In genomic region chr11:3773782-3774462, GRCm38 (mm10) we compare ENCODE assay signal across 8 mouse cellular contexts.
A peak's percentile ranks its signal among the peaks of the same experiment; 100 is the strongest.
DNase-seq lines count a peak whose midpoint lies in the region; ATAC-seq and TF ChIP-seq lines count a peak whose summit lies in the region.

No protein-coding gene starts in this region.

- intact Hi-C loops in gastrocnemius, postnatal 14 days (cut with DNase I; ENCODE audit: low total_unique reads), result no loop called here

- no peak for TF ChIP-seq EP300 in stomach, postnatal 0 days (optimal IDR thresholded peaks at IDR 0.05)

- H3K27ac ChIP-seq in stomach, embryonic 14.5 days (ENCODE audit: low read length), result no peak overlapping the region
- no peak overlapping the region for H3K27ac ChIP-seq in stomach, postnatal 0 days (replicated peaks)
- no peak overlapping the region for H3K27ac ChIP-seq in limb, embryonic 12.5 days

- peak overlapping the region; percentile 47 for H3K4me2 ChIP-seq in stomach, embryonic 14.5 days (replicated peaks; ENCODE audit: low read depth, low read length)
- H3K4me2 ChIP-seq in stomach, postnatal 0 days (replicated peaks; ENCODE audit: low read depth), result no peak overlapping the region
- peak overlapping the region; percentile 57 for H3K4me2 ChIP-seq in limb, embryonic 12.5 days

- H3K4me1 ChIP-seq in stomach, embryonic 14.5 days (ENCODE audit: control insufficient read depth, insufficient read depth, low read length), result no peaks in the 10 kb centered on the region
- no peaks in the 10 kb centered on the region for H3K4me1 ChIP-seq in stomach, postnatal 0 days (replicated peaks; ENCODE audit: control insufficient read depth, insufficient read depth)
- peaks cover 8% of the 10 kb centered on the region for H3K4me1 ChIP-seq in limb, embryonic 12.5 days (replicated peaks)

- peaks cover 23% of the 10 kb centered on the region for H3K27me3 ChIP-seq in stomach, embryonic 14.5 days (ENCODE audit: control insufficient read depth, insufficient read depth, low read length)
- H3K27me3 ChIP-seq in stomach, postnatal 0 days (ENCODE audit: control insufficient read depth, insufficient read depth, low read length), result peaks cover 10% of the 10 kb centered on the region; the same call in 1 of the 2 replicates
- H3K27me3 ChIP-seq in limb, embryonic 12.5 days, result peaks cover 53% of the 10 kb centered on the region

- H3K9me3 ChIP-seq in stomach, embryonic 14.5 days (ENCODE audit: control insufficient read depth, low read depth, low read length), result no peaks in the 10 kb centered on the region
- no peaks in the 10 kb centered on the region for H3K9me3 ChIP-seq in stomach, postnatal 0 days (ENCODE audit: control insufficient read depth, low read length)
- no peaks in the 10 kb centered on the region for H3K9me3 ChIP-seq in limb, embryonic 12.5 days

- 40% methylated on average over 6 of the region's 6 CpGs for WGBS in stomach, embryonic 14.5 days
- 34% methylated on average over 6 of the region's 6 CpGs for WGBS in stomach, postnatal 0 days
- WGBS in limb, embryonic 12.5 days, result 33% methylated on average over 6 of the region's 6 CpGs

- no peaks in the 10 kb centered on the region for H3K36me3 ChIP-seq in stomach, embryonic 14.5 days (ENCODE audit: control insufficient read depth, insufficient read depth, low read length)
- H3K36me3 ChIP-seq in stomach, postnatal 0 days (ENCODE audit: control insufficient read depth, insufficient read depth, low read length), result no peaks in the 10 kb centered on the region
- no peaks in the 10 kb centered on the region for H3K36me3 ChIP-seq in limb, embryonic 12.5 days

- ATAC-seq in stomach, embryonic 14.5 days (ENCODE audit: insufficient number of reproducible peaks, insufficient read depth, low FRiP score, low read depth), result peak; percentile 14; the same call in 1 of the 2 replicates
- ATAC-seq in stomach, postnatal 0 days (ENCODE audit: low FRiP score, low TSS enrichment), result no peak
- ATAC-seq in limb, embryonic 12.5 days (ENCODE audit: insufficient number of reproducible peaks, insufficient read depth, low FRiP score, low TSS enrichment, low read depth), result no peak

- no peak overlapping the region for H3K9ac ChIP-seq in stomach, embryonic 14.5 days (replicated peaks; ENCODE audit: low read depth, low read length)
- no peak overlapping the region for H3K9ac ChIP-seq in stomach, postnatal 0 days (ENCODE audit: low read length)
- H3K9ac ChIP-seq in limb, embryonic 12.5 days (replicated peaks), result no peak overlapping the region

- TF ChIP-seq CTCF in stomach, postnatal 0 days (IDR thresholded peaks at IDR 0.05; ENCODE audit: low read depth), result no peak

- DNase-seq in embryo, embryonic 11 days, result peak; percentile 19
- no peak for DNase-seq in embryo, embryonic 10.5 days (ENCODE audit: low spot score)
- DNase-seq in stomach, postnatal 0 days (ENCODE audit: low spot score), result no peak
- DNase-seq in gastrocnemius, postnatal 14 days, result no peak
- DNase-seq in spleen, adult 18-20 months, result no peak
- no peak for DNase-seq in natural killer cell, adult 2 months (ENCODE audit: low spot score in 2 of 2)

- H3K4me3 ChIP-seq in stomach, embryonic 14.5 days (ENCODE audit: low read depth, low read length), result peak overlapping the region; percentile 27; the same call in 1 of the 2 replicates
- no peak overlapping the region for H3K4me3 ChIP-seq in stomach, postnatal 0 days (ENCODE audit: low read depth, low read length)
- peak overlapping the region; percentile 32 for H3K4me3 ChIP-seq in limb, embryonic 12.5 days (replicated peaks)
